Mouse (Mus musculus) neural tube, embryonic 11.5 days (tissue): Measurements from ENCODE around the gene Map4k3. TPM values are rescaled to one million over a fixed set of nuclear protein-coding genes. Genes with fewer than 3 reads are reported as not detected.

Source experiments
- ATAC-seq: fragments of 200-750 bp; cut with Nextera tagmentation; 2 replicates; pipeline ENCODE4 v1.8.0; 2017; ENCODE audit warnings: moderate number of reproducible peaks, mild to moderate bottlenecking, moderate TSS enrichment, moderate library complexity; ENCODE audit not compliant: insufficient read depth, low FRiP score, low TSS enrichment
- DNase-seq: peaks from one replicate; pipeline ENCODE4 v3.0.0-alpha.2; 2015; ENCODE audit warnings: low spot score
- H3K27ac ChIP-seq: fragments of 300-500 bp; sonication (generic); 2 replicates; pipeline ENCODE4 v1.5.1; 2014; ENCODE audit warnings: low read depth, mild to moderate bottlenecking, low read length
- H3K27me3 ChIP-seq: fragments of 300-500 bp; sonication (generic); 2 replicates; pipeline ENCODE4 v1.6.1; 2014; ENCODE audit warnings: mild to moderate bottlenecking, low read length, mixed read lengths; ENCODE audit not compliant: control insufficient read depth, insufficient read depth
- H3K36me3 ChIP-seq: fragments of 300-500 bp; sonication (generic); 2 replicates; pipeline ENCODE4 v1.6.1; 2014; ENCODE audit warnings: mild to moderate bottlenecking, low read length, moderate library complexity, mixed read lengths; ENCODE audit not compliant: control insufficient read depth, insufficient read depth
- H3K4me1 ChIP-seq: fragments of 300-500 bp; sonication (generic); 2 replicates; pipeline ENCODE4 v1.6.1; 2014; ENCODE audit warnings: low read length, mixed read lengths; ENCODE audit not compliant: control insufficient read depth, insufficient read depth
- H3K4me2 ChIP-seq: fragments of 300-500 bp; sonication (generic); 2 replicates; pipeline ENCODE4 v1.6.1; 2014; ENCODE audit warnings: low read depth, mild to moderate bottlenecking, moderate library complexity
- H3K4me3 ChIP-seq: fragments of 300-500 bp; sonication (generic); 2 replicates; pipeline ENCODE4 v1.5.1; 2014; ENCODE audit warnings: low read depth, low read length
- H3K9ac ChIP-seq: fragments of 300-500 bp; sonication (generic); 2 replicates; pipeline ENCODE4 v1.6.1; 2014; ENCODE audit warnings: mild to moderate bottlenecking, low read length
- H3K9me3 ChIP-seq: fragments of 300-500 bp; sonication (generic); 2 replicates; pipeline ENCODE4 v1.6.1; 2016; ENCODE audit warnings: low read length; ENCODE audit not compliant: control insufficient read depth
- WGBS: fragments of 180-500 bp; shearing (Covaris S2); extraction: QIAGEN DNeasy Blood & Tissue Kit; methylation state at CpG from one replicate; pipeline ENCODE4 v1.1.7; 2014; 5-methylcytosine and 5-hydroxymethylcytosine counted together
- polyA plus RNA-seq: library from polyadenylated mRNA; unstranded; fragments of >200 nt; fragmentation: Nextera tagmentation; extraction: Ambion mirVana; gene quantifications from 2 replicates; pipeline ENCODE4 v1.2.1, GENCODE M21; 2014

The Map4k3 gene
- polyA plus RNA-seq, 1 experiment from 2014 or later = 31.8 TPM

DNA sequence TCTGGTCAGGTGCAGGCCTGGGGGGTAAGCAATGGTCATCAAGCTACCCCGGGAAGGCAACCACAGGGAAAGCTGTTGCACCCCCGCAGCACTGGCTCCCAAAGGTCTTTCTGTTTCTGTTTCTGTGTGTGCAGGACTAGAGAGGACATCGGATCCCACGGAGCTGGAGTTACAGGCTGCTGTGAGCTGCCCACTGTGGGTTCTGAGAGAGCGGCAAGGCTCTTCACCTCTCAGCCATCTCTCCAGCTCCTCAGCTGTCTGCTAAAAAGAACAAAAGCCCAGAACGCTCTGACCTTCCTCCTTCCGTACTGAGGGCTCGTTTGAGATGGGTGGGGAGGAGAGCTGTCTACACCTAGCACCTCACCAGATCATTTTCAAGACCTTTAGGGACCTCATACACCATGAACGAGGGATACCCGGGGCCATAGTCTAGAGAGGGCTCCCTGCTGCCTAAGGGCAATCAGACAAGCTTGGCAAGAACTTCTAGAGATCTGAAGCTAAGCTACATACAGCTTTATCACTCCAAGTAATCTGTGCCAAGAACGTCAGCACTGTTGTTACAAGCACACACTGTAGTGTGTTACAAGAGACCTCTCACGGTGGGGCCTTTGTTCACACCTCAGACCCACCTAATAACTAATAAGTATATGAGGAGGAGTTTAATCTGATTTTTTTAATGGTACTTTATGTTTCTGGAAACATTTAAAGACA is 29.9 kb downstream of the Map4k3 start:
- H3K9ac ChIP-seq = no peak overlapping the region
- no peak overlapping the region for H3K4me2 ChIP-seq
- DNase-seq (no peak), ATAC-seq (no peak)
- no peaks in the 10 kb centered on the region for H3K36me3 ChIP-seq
- H3K9me3 ChIP-seq = no peaks in the 10 kb centered on the region
- WGBS = 70% methylated on average over 12 of the region's 12 CpGs
- H3K4me1 ChIP-seq = peaks cover 12% of the 10 kb centered on the region; the same call in 1 of the 2 replicates
- no peak overlapping the region for H3K27ac ChIP-seq
- H3K4me3 ChIP-seq = no peak overlapping the region
- no peaks in the 10 kb centered on the region for H3K27me3 ChIP-seq

DNA sequence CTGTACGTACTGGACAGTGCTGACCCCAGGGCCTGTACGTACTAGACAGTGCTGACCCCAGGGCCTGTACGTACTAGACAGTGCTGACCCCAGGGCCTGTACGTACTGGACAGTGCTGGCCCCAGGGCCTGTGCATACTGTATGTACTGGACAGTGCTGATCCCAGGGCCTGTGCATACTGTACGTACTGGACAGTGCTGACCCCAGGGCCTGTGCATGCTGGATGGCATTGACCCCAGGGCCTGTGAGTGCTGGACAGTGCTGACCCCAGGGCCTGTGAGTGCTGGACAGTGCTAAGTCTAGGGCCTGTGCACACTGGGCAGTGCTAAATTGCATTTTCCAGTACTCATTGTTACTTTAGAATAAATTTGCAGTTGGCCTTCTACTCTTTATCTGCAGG is 31.3 kb downstream of the Map4k3 start:
- DNase-seq = no peak
- Histone ChIP-seq H3K4me3 (no peak overlapping the region), H3K36me3 (no peaks in the 10 kb centered on the region), H3K9me3 (no peaks in the 10 kb centered on the region), H3K9ac (no peak overlapping the region), H3K4me1 (peaks cover 12% of the 10 kb centered on the region; the same call in 1 of the 2 replicates), H3K27ac (no peak overlapping the region), H3K27me3 (no peaks in the 10 kb centered on the region), H3K4me2 (no peak overlapping the region)
- ATAC-seq = no peak
- WGBS = 94% methylated on average over 5 of the region's 5 CpGs

DNA sequence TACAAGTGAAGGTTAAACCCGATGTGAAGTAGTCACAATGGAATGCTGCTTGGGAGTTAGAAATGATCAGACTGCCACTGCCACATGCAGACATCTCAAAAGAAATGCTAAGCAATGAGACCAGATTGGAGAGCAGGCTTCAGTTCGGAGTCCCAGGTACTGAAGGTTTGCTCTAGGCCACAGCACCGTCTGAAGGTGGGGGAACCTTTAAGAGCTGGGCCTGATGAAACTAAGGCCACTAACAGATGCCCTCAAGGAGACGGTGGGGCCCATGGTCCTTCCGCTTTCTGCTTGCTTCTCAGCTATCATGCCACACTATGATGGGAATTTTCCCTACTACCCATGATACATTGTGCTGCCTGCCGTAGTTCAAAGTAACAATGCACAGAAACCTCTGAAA is 32.1 kb downstream of the Map4k3 start:
- no peak overlapping the region for H3K9ac ChIP-seq
- peaks cover 10% of the 10 kb centered on the region; the same call in 1 of the 2 replicates for H3K4me1 ChIP-seq
- H3K27me3 ChIP-seq = no peaks in the 10 kb centered on the region
- no peaks in the 10 kb centered on the region for H3K9me3 ChIP-seq
- no peak overlapping the region for H3K4me3 ChIP-seq
- no peak overlapping the region for H3K27ac ChIP-seq
- ATAC-seq (no peak), DNase-seq (no peak)
- WGBS = 92% methylated on average over 6 of the region's 6 CpGs
- H3K36me3 ChIP-seq = no peaks in the 10 kb centered on the region
- no peak overlapping the region for H3K4me2 ChIP-seq

DNA sequence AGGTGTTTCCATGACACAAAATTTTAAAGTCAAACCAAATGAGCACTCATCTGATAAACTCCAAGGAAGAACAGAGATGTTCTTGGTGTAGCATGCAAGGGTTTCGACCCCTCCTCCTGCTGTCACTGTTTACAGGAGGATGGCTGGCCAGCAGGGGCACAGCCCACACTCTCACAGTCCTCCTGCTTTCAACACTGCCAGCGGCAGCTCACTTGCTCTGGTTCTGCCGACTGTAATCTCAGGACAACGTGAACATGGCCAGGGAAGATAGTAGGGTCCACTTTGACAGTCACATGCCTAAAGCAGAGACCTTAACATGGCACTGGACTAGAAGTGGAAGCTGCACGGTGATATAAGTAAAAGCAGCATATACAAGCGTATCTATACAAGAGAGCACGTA is 34.6 kb downstream of the Map4k3 start:
- Histone ChIP-seq H3K4me2 (no peak overlapping the region), H3K9ac (no peak overlapping the region), H3K36me3 (no peaks in the 10 kb centered on the region), H3K27ac (no peak overlapping the region), H3K27me3 (no peaks in the 10 kb centered on the region), H3K9me3 (no peaks in the 10 kb centered on the region), H3K4me3 (no peak overlapping the region), H3K4me1 (peaks cover 10% of the 10 kb centered on the region; the same call in 1 of the 2 replicates)
- no peak for ATAC-seq
- 69% methylated on average over 7 of the region's 7 CpGs for WGBS
- DNase-seq = no peak

DNA sequence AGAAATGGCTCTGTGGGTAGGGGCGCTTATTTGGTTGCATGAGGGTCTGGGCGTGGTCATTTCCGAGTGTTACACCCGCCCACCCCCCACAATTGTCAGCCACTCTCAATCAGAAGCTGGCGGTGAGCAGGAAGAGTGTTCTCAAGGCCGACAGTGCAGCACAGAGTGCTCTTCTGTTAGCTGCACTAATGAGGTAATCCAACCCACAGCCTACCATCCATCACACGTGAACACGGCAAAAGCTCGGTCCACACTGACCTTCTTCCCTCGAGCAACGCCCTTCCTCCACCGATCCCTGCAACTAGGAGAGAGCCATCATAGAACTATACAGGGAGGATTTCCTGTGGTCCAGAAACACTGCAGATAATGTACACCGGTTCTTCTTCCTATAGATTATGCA is 36.1 kb downstream of the Map4k3 start:
- DNase-seq (no peak), ATAC-seq (no peak)
- Histone ChIP-seq H3K4me2 (no peak overlapping the region), H3K27ac (no peak overlapping the region), H3K4me1 (0 out of 2 replicates have a peak, but pooled peaks cover 5% of the 10 kb centered on the region), H3K9ac (no peak overlapping the region), H3K4me3 (no peak overlapping the region), H3K9me3 (no peaks in the 10 kb centered on the region), H3K27me3 (no peaks in the 10 kb centered on the region), H3K36me3 (no peaks in the 10 kb centered on the region)
- 84% methylated on average over 13 of the region's 13 CpGs for WGBS

DNA sequence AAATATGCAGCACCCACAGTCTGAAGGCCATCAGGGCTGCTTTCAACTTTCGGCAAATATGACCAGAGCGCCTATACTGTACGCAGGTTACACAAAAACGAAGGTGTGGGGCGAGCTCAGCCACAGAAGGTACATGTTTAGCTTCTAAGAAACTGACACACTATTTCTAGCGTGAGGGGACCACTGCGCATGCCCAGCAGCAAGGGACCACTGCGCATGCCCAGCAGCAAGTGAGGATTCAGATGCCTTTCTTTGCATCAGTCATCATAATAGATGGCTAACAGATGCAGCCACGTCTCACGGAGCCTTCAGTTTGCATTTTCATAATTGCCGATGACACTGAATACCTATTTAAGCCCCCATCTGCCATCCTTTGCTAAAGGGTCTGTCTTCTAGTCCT is 39.6 kb downstream of the Map4k3 start:
- H3K9ac ChIP-seq = no peak overlapping the region
- no peaks in the 10 kb centered on the region for H3K36me3 ChIP-seq
- H3K4me3 ChIP-seq = no peak overlapping the region
- H3K27me3 ChIP-seq = no peaks in the 10 kb centered on the region
- H3K4me1 ChIP-seq = 0 out of 2 replicates have a peak, but pooled peaks cover 1% of the 10 kb centered on the region
- WGBS = 87% methylated on average over 11 of the region's 11 CpGs
- H3K4me2 ChIP-seq = no peak overlapping the region
- DNase-seq (no peak), ATAC-seq (no peak)
- no peak overlapping the region for H3K27ac ChIP-seq
- no peaks in the 10 kb centered on the region for H3K9me3 ChIP-seq

DNA sequence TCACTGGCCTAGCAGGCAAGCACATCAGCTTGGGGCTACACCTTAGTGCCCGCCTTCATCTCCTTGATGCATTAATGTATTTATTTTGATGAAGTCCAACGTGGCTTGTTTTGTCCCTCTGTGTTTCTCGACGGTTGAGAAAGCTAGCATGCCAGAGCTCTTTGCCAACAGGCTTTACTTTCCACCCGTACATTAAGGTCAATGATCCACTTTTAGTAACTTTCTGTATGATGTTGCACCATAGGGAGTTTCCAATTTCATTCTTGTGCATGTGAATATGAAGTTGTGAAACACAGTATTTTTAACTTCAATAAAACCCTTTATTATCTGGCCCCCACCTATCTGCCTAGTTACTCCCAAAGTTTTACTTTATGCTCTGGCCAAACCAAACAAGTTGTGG is 42.2 kb downstream of the Map4k3 start:
- no peak overlapping the region for H3K9ac ChIP-seq
- no peaks in the 10 kb centered on the region for H3K9me3 ChIP-seq
- H3K4me2 ChIP-seq = no peak overlapping the region
- DNase-seq (no peak), ATAC-seq (no peak)
- H3K36me3 ChIP-seq = no peaks in the 10 kb centered on the region
- no peak overlapping the region for H3K4me3 ChIP-seq
- H3K4me1 ChIP-seq = no peaks in the 10 kb centered on the region
- no peak overlapping the region for H3K27ac ChIP-seq
- WGBS = 91% methylated on average over 5 of the region's 5 CpGs
- H3K27me3 ChIP-seq = no peaks in the 10 kb centered on the region

DNA sequence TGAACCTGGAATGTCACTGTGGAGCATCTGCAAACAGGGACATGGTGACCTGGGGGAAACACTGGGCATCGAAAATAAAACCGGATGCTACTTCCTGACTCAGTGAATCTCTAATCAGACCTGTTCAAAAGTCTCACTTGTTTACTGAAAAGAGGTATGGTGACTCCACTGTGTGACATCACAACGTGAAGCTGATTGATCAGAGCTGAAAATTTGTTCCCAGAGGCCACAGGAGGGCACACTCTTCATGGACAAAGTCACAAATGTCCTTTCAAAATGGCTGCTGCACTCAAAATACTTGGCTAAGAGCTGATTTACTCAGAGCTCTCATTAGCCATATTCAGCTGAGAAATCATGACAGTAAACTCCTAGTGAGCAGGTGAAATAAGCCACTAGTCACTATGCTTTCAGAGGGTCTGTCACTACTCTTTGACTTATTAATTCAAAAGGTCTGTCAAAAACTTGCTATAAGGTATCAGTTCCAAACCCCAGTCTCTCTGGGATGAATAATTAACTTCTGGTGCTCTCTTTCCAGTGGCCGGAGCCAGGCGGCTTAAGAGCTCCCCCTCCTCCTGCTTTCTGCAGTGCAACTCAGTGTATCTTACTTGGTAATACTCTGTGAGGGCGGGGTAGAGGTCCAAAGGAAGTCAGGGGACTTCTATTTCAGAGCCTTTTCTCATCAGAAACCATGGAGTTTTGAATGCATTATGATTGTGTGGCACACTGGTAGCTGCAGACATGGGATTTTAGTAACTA is 44.3 kb downstream of the Map4k3 start:
- H3K27me3 ChIP-seq = no peaks in the 10 kb centered on the region
- H3K4me3 ChIP-seq = no peak overlapping the region
- H3K9ac ChIP-seq = no peak overlapping the region
- no peak overlapping the region for H3K27ac ChIP-seq
- WGBS = 63% methylated on average over 6 of the region's 6 CpGs
- ATAC-seq = no peak
- H3K4me2 ChIP-seq = no peak overlapping the region
- H3K4me1 ChIP-seq = no peaks in the 10 kb centered on the region
- H3K9me3 ChIP-seq = no peaks in the 10 kb centered on the region
- peak; percentile 19 for DNase-seq
- H3K36me3 ChIP-seq = no peaks in the 10 kb centered on the region

DNA sequence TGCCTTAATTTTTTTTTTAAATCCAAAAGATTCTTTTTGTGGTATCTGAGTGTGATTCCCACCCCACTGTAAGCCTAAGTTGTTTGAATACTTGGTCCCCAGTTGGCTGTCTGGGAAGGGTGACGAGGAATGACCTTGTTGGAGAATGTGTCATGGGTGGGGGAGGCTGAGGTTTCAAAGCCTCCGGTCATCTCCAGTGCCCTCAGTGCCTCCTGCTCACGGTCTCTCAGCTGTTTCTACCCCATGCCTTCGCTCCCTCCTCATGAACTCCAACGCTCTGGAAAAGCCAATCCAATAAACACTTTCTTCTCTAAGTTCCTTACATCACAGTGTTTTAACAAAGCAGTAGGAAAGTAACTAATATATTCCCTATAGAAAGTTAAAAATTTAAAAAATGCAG is 45.2 kb downstream of the Map4k3 start:
- Histone ChIP-seq H3K36me3 (no peaks in the 10 kb centered on the region), H3K4me2 (no peak overlapping the region), H3K4me1 (no peaks in the 10 kb centered on the region), H3K4me3 (no peak overlapping the region), H3K9ac (no peak overlapping the region), H3K9me3 (no peaks in the 10 kb centered on the region), H3K27me3 (no peaks in the 10 kb centered on the region), H3K27ac (no peak overlapping the region)
- ATAC-seq (no peak), DNase-seq (no peak)
- 84% methylated on average over 5 of the region's 5 CpGs for WGBS
